ENCODE assay signal across 11 mouse cellular contexts in the genomic region with DNA sequence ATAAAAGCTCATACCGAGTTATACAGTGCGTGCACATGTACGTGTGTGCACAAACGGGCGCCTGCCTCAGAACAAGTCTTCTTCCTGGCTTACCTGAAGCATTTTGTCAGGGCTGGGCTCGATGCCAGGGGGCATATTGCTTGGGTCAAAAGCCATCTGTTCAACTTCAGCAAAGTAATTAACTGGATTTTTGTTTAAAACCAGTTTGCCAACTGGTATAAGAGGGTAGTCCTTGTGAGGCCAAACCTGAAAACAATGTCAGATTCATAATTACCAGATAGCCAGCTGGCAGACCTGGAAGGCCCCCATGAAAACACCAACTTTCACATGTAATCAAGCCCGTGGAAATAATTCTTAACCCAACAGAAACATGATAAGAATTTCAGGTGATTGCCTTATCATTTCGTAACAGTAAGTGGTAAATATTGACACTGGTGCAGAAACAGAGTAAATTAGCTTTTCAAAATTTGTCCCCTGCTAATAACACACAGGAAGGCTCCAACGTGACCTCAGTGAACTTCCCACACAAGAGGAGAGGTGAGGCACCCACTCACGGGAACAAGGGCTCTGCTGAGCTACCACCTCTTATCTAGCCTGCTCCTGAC. TPM values are rescaled to one million over a fixed set of nuclear protein-coding genes. Genes with fewer than 3 reads are reported as not detected.
DNase-seq lines count a peak whose midpoint lies in the region; ATAC-seq and TF ChIP-seq lines count a peak whose summit lies in the region.
"Had no signal": no experiment of that assay in that cellular context is flagged by ENCODE, and none has a peak within 500 bp of the region (broad histone marks: within the 10 kb centered on the region; RNA-seq: fewer than 3 reads in every experiment).

No protein-coding gene starts in this region.

- H3K9ac ChIP-seq in stomach, postnatal 0 days (ENCODE audit: low read length) = no peak overlapping the region
- H3K9ac ChIP-seq: embryonic facial prominence, embryonic 13.5 days; hindbrain, embryonic 15.5 days had no signal

- no peak overlapping the region for H3K27ac ChIP-seq in stomach, postnatal 0 days (replicated peaks)
- H3K27ac ChIP-seq: embryonic facial prominence, embryonic 13.5 days; hindbrain, embryonic 15.5 days; macrophage had no signal

- TF ChIP-seq EP300 in stomach, postnatal 0 days (optimal IDR thresholded peaks at IDR 0.05) = no peak

- peaks cover 30% of the 10 kb centered on the region for H3K36me3 ChIP-seq in stomach, postnatal 0 days (ENCODE audit: control insufficient read depth, insufficient read depth, low read length)

- H3K4me2 ChIP-seq in stomach, postnatal 0 days (replicated peaks; ENCODE audit: low read depth) = no peak overlapping the region
- H3K4me2 ChIP-seq: embryonic facial prominence, embryonic 13.5 days; hindbrain, embryonic 15.5 days had no signal

- H3K27me3 ChIP-seq in stomach, postnatal 0 days (ENCODE audit: control insufficient read depth, insufficient read depth, low read length) = no peaks in the 10 kb centered on the region
- H3K27me3 ChIP-seq: embryonic facial prominence, embryonic 13.5 days; hindbrain, embryonic 15.5 days had no signal

- DNase-seq in urinary bladder, adult 18-20 months (ENCODE audit: low spot score in 2 of 2) = peak; percentile 16 to 18
- DNase-seq in urinary bladder, postnatal 10 days (ENCODE audit: low spot score) = no peak
- DNase-seq in cerebellum, postnatal 25 days = peak; percentile 82 to 87
- DNase-seq in lung, adult 2 months = peak; percentile 64
- peak; percentile 86 for DNase-seq in stomach, postnatal 0 days (ENCODE audit: low spot score)
- no peak for DNase-seq in gastrocnemius, adult 18-20 months (ENCODE audit: low spot score)
- DNase-seq in adrenal gland, adult 18-20 months (ENCODE audit: low spot score in 2 of 2) = no peak
- no peak for DNase-seq in layer of hippocampus, postnatal 36 days

- no peak overlapping the region for H3K4me3 ChIP-seq in lung, adult 2 months (replicated peaks; ENCODE audit: extremely low read depth, low read depth, low read length)
- no peak overlapping the region for H3K4me3 ChIP-seq in stomach, postnatal 0 days (ENCODE audit: low read depth, low read length)
- H3K4me3 ChIP-seq: embryonic facial prominence, embryonic 13.5 days; hindbrain, embryonic 15.5 days had no signal

- H3K9me3 ChIP-seq in stomach, postnatal 0 days (ENCODE audit: control insufficient read depth, low read length) = no peaks in the 10 kb centered on the region
- H3K9me3 ChIP-seq: embryonic facial prominence, embryonic 13.5 days; hindbrain, embryonic 15.5 days had no signal

- peak; percentile 81 for ATAC-seq in stomach, postnatal 0 days (ENCODE audit: low FRiP score, low TSS enrichment)

- 64% methylated on average over 10 of the region's 10 CpGs for WGBS in lung, adult 2 months
- WGBS in stomach, postnatal 0 days = 53% methylated on average over 10 of the region's 10 CpGs

- TF ChIP-seq POLR2A in lung, adult 2 months (IDR thresholded peaks at IDR 0.05; ENCODE audit: borderline replicate concordance, extremely low read depth, low read depth, low read length) = no peak

- H3K4me1 ChIP-seq in lung, adult 2 months (ENCODE audit: control insufficient read depth, insufficient read depth, low read length) = no peaks in the 10 kb centered on the region
- no peaks in the 10 kb centered on the region for H3K4me1 ChIP-seq in stomach, postnatal 0 days (replicated peaks; ENCODE audit: control insufficient read depth, insufficient read depth)
- H3K4me1 ChIP-seq: hindbrain, embryonic 15.5 days had no signal

- no peak for TF ChIP-seq CTCF in lung, adult 2 months (IDR thresholded peaks at IDR 0.05; ENCODE audit: insufficient read depth, low read length)
- TF ChIP-seq CTCF in stomach, postnatal 0 days (IDR thresholded peaks at IDR 0.05; ENCODE audit: low read depth) = no peak

RNA-seq across cellular contexts. Expression of gene Cat, which starts 17.9 kb away (rescaled TPM):
- polyA plus RNA-seq in lung, adult 2 months (2012; rRNA removed) = 161 and 196 TPM in 2 replicates
- polyA plus RNA-seq in stomach, postnatal 0 days (2015; fragmentation: Nextera tagmentation; extraction: Ambion mirVana) = 42.2 and 54.1 TPM in 2 replicates
- total RNA-seq in gastrocnemius, adult 18-20 months (2021) = 100 to 1,000 TPM; 114 to 125 TPM
- 100 to 1,000 TPM; 404 to 406 TPM for total RNA-seq in adrenal gland, adult 18-20 months (2021)
- 10 to 100 TPM; 50.4 to 60.1 TPM for total RNA-seq in layer of hippocampus, postnatal 36 days (2021)

RNA-seq across cellular contexts. Expression of gene Elf5, which starts 55.6 kb away (rescaled TPM):
- 32.8 and 55.4 TPM in 2 replicates for polyA plus RNA-seq in lung, adult 2 months (2012; rRNA removed)
- 14.2 and 14.4 TPM in 2 replicates for polyA plus RNA-seq in stomach, postnatal 0 days (2015; fragmentation: Nextera tagmentation; extraction: Ambion mirVana)
- under 1 TPM; 0.11 to 0.28 TPM for total RNA-seq in gastrocnemius, adult 18-20 months (2021)
- not detected for total RNA-seq in adrenal gland, adult 18-20 months (2021)
- total RNA-seq in layer of hippocampus, postnatal 36 days (2021) = 1 to 10 TPM; 1.2 TPM
- polyA plus RNA-seq: hindbrain, embryonic 15.5 days; macrophage had no signal

Comparison
In these comparisons a context has a peak if more than half of its experiments do, and no peak if none do; other contexts are left out.
1. DNase-seq: peak in urinary bladder, adult 18-20 months (2 of 2), cerebellum, postnatal 25 days (2 of 2), lung, adult 2 months (single experiment) and stomach, postnatal 0 days (single experiment); none in urinary bladder, postnatal 10 days (single experiment), gastrocnemius, adult 18-20 months (single experiment), adrenal gland, adult 18-20 months (0 of 2) and layer of hippocampus, postnatal 36 days (0 of 2).